Mouse (Mus musculus) CH12.LX (cell line): ENCODE measurements at regions not wholly inside any gene's neighbourhood (a gene's known extent, or its start where the extent isn't known, plus 50 kb on each side); places are given as distances from the start of the nearest gene placed in this dataset.

Experiments used
- DNase-seq: peaks from one replicate; pipeline ENCODE4 v3.0.0-alpha.2; 2013; ENCODE audit errors: extremely low read depth
- H3K27ac ChIP-seq: 2 replicates; pipeline ENCODE4 v1.5.1; 2012; ENCODE audit warnings: low read depth, mild to moderate bottlenecking, control low read depth, moderate library complexity; ENCODE audit not compliant: insufficient read depth
- H3K27me3 ChIP-seq: replicated peaks from 2 replicates; pipeline ENCODE3; 2012; ENCODE audit warnings: inconsistent platforms
- H3K36me3 ChIP-seq, 2 experiments: replicated peaks in 1 of 2; 2 replicates each; pipeline versions ENCODE3 to v1.6.1; 2012; ENCODE audit warnings: inconsistent platforms in 1 of 2, low read length in 1 of 2, mild to moderate bottlenecking in 1 of 2, mixed read lengths in 1 of 2, moderate library complexity in 1 of 2; ENCODE audit not compliant: control insufficient read depth in 1 of 2, insufficient read depth in 1 of 2
- H3K4me1 ChIP-seq, 2 experiments: 2 replicates each; pipeline ENCODE4 v1.6.1; 2012; ENCODE audit warnings: inconsistent platforms in 1 of 2, moderate library complexity in 1 of 2; ENCODE audit not compliant: insufficient read depth in 2 of 2, control insufficient read depth in 1 of 2
- H3K4me2 ChIP-seq: 2 replicates; pipeline ENCODE4 v1.6.1; 2012; ENCODE audit warnings: low read depth, mild to moderate bottlenecking, control low read depth; ENCODE audit not compliant: poor library complexity, insufficient read depth, severe bottlenecking
- H3K4me3 ChIP-seq, 3 experiments: fragments of 150-350 bp in 1 of 3; sonication (generic) in 1 of 3; replicated peaks in 1 of 3; 2 replicates each; pipeline versions ENCODE3 to v1.5.1; 2011 to 2012; ENCODE audit warnings: low read depth in 2 of 3, low read length in 2 of 3, mild to moderate bottlenecking in 2 of 3, moderate library complexity in 2 of 3, control low read depth in 1 of 3, improper control_type of control experiment in 1 of 3, inconsistent platforms in 1 of 3, mixed read lengths in 1 of 3; ENCODE audit not compliant: poor library complexity in 1 of 3
- H3K79me2 ChIP-seq: replicated peaks from 2 replicates; pipeline ENCODE4 v1.6.1; 2012; ENCODE audit warnings: mild to moderate bottlenecking, moderate library complexity; ENCODE audit not compliant: control insufficient read depth, poor library complexity, insufficient read depth, severe bottlenecking; ENCODE audit errors: extremely low read depth
- H3K9ac ChIP-seq: 2 replicates; pipeline ENCODE4 v1.6.1; 2012; ENCODE audit warnings: low read depth, mild to moderate bottlenecking, control low read depth, moderate library complexity; ENCODE audit not compliant: insufficient read depth
- H3K9me3 ChIP-seq: replicated peaks from 2 replicates; pipeline ENCODE3; 2012; ENCODE audit warnings: low read length, inconsistent platforms, mixed read lengths
- BHLHE40 ChIP-seq: IDR thresholded peaks from 2 replicates; pipeline ENCODE4 v1.6.1; 2011; ENCODE audit warnings: mild to moderate bottlenecking, low read depth, low read length, improper control_type of control experiment
- CHD2 ChIP-seq: IDR thresholded peaks from 2 replicates; pipeline ENCODE4 v1.6.1; 2011; ENCODE audit warnings: low read length, improper control_type of control experiment
- E2F4 ChIP-seq: IDR thresholded peaks from 2 replicates; pipeline ENCODE4 v1.6.1; 2011; ENCODE audit warnings: low read depth, low read length, improper control_type of control experiment; ENCODE audit not compliant: insufficient replicate concordance
- ELF1 ChIP-seq: IDR thresholded peaks from 2 replicates; pipeline ENCODE4 v1.6.1; 2014; ENCODE audit warnings: low read depth, mild to moderate bottlenecking, inconsistent platforms, low read length, improper control_type of control experiment
- EP300 ChIP-seq: IDR thresholded peaks from 2 replicates; pipeline ENCODE4 v1.6.1; 2011; ENCODE audit warnings: low read length, improper control_type of control experiment
- GABPA ChIP-seq: IDR thresholded peaks from 2 replicates; pipeline ENCODE4 v1.6.1; 2012; ENCODE audit warnings: low read depth, low read length, improper control_type of control experiment, inconsistent platforms; ENCODE audit not compliant: insufficient replicate concordance
- HCFC1 ChIP-seq: IDR thresholded peaks from 2 replicates; pipeline ENCODE4 v1.6.1; 2012; ENCODE audit warnings: low read depth, mild to moderate bottlenecking, inconsistent platforms, low read length, improper control_type of control experiment
- IRF4 ChIP-seq: IDR thresholded peaks from 2 replicates; pipeline ENCODE4 v1.6.1; 2014; ENCODE audit warnings: low read depth, mild to moderate bottlenecking, inconsistent platforms, low read length, improper control_type of control experiment
- KAT2A ChIP-seq: IDR thresholded peaks from 2 replicates; pipeline ENCODE4 v1.6.1; 2012; ENCODE audit warnings: low read length, improper control_type of control experiment, inconsistent platforms; ENCODE audit not compliant: insufficient replicate concordance
- MAFK ChIP-seq: IDR thresholded peaks from 2 replicates; pipeline ENCODE4 v1.6.1; 2011; ENCODE audit warnings: low read length, improper control_type of control experiment; ENCODE audit not compliant: insufficient replicate concordance
- MAX ChIP-seq: IDR thresholded peaks from 2 replicates; pipeline ENCODE4 v1.6.1; 2011; ENCODE audit warnings: low read length, improper control_type of control experiment
- MAZ ChIP-seq: IDR thresholded peaks from 2 replicates; pipeline ENCODE4 v1.6.1; 2012; ENCODE audit warnings: low read depth, mild to moderate bottlenecking, inconsistent platforms, low read length, improper control_type of control experiment, moderate library complexity
- MXI1 ChIP-seq: IDR thresholded peaks from 2 replicates; pipeline ENCODE4 v1.6.1; 2011; ENCODE audit warnings: mild to moderate bottlenecking, low read depth, low read length, improper control_type of control experiment
- MYC ChIP-seq: IDR thresholded peaks from 2 replicates; pipeline ENCODE4 v1.6.1; 2011; ENCODE audit warnings: low read depth, mild to moderate bottlenecking, improper control_type of control experiment, low read length
- NELFE ChIP-seq: IDR thresholded peaks from 2 replicates; pipeline ENCODE4 v1.6.1; 2011; ENCODE audit warnings: low read depth, low read length, improper control_type of control experiment
- PAX5 ChIP-seq: IDR thresholded peaks from 2 replicates; pipeline ENCODE4 v1.6.1; 2012; ENCODE audit warnings: low read length, inconsistent platforms, mixed read lengths
- POLR2A ChIP-seq: IDR thresholded peaks from 2 replicates; pipeline ENCODE4 v1.6.1; 2011; ENCODE audit warnings: low read depth, mild to moderate bottlenecking, improper control_type of control experiment, low read length
- POLR2AphosphoS2 ChIP-seq: IDR thresholded peaks from 2 replicates; pipeline ENCODE4 v1.6.1; 2011; ENCODE audit warnings: low read depth, low read length, improper control_type of control experiment
- SMC3 ChIP-seq: IDR thresholded peaks from 2 replicates; pipeline ENCODE4 v1.6.1; 2011; ENCODE audit warnings: low read depth, low read length, improper control_type of control experiment
- TBP ChIP-seq: conservative IDR thresholded peaks from 2 replicates; pipeline ENCODE4 v1.6.1; 2011; ENCODE audit warnings: low read depth, low read length, improper control_type of control experiment
- TCF12 ChIP-seq: IDR thresholded peaks from 2 replicates; pipeline ENCODE4 v1.6.1; 2014; ENCODE audit warnings: low read depth, mild to moderate bottlenecking, inconsistent platforms, low read length, improper control_type of control experiment
- UBTF ChIP-seq: IDR thresholded peaks from 2 replicates; pipeline ENCODE4 v1.6.1; 2012; ENCODE audit warnings: low read depth, mild to moderate bottlenecking, inconsistent platforms, low read length, improper control_type of control experiment, moderate library complexity
- USF1 ChIP-seq: IDR thresholded peaks from 2 replicates; pipeline ENCODE4 v1.6.1; 2014; ENCODE audit warnings: low read depth, mild to moderate bottlenecking, inconsistent platforms, low read length, improper control_type of control experiment
- USF2 ChIP-seq: conservative IDR thresholded peaks from 2 replicates; pipeline ENCODE4 v1.6.1; 2011; ENCODE audit warnings: low read depth, low read length, improper control_type of control experiment
- ZKSCAN1 ChIP-seq: IDR thresholded peaks from 2 replicates; pipeline ENCODE4 v1.6.1; 2012; ENCODE audit warnings: low read depth, inconsistent platforms, low read length, improper control_type of control experiment, borderline replicate concordance
- dilution Hi-C: fragments of 300-500 bp; cut with MboI; formaldehyde crosslinking; loops from 2 replicates; pipeline ENCODE4 v1.14.3; 2020; ENCODE audit warnings: low sequenced_read_pairs; ENCODE audit not compliant: extremely low pct_unique_long_range_greater_than_20kb, extremely low pct_ligation_motif_present
- in situ Hi-C: fragments of 300-500 bp; cut with MboI; formaldehyde crosslinking; loops from 3 replicates; pipeline ENCODE4 v1.14.3; 2019; ENCODE audit warnings: low sequenced_read_pairs, low pct_ligation_motif_present, low pct_unique_long_range_greater_than_20kb, mixed read lengths

DNA sequence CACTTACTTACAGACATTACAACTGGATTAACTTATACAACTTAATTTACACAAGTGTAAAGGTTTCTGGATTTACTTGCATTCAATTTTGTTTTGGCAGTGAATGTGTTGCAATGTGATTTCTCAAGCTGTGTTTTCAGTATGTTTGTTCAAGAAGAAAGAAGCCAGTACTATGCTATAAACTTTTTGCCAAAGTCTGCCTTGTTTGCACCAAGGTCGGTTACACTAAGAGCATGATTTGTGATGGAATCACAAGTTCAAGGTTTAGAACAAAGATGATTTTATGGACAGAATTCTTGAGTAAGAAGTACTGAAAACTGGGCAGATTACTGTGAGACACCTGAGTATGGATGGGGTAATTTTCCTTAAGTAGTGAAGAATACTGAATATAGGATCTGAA is 153.8 kb upstream of the Gm11232 start:
- H3K36me3 ChIP-seq = no peaks in the 10 kb centered on the region
- H3K4me1 ChIP-seq = no peaks in the 10 kb centered on the region
- peaks cover 6% of the 10 kb centered on the region for H3K9me3 ChIP-seq
- no peak overlapping the region for H3K27ac ChIP-seq
- H3K79me2 ChIP-seq = no peaks in the 10 kb centered on the region
- no peak for TF ChIP-seq MAZ
- no peak for TF ChIP-seq MXI1
- no peak for TF ChIP-seq POLR2A
- TF ChIP-seq NELFE = no peak
- TF ChIP-seq MAX = no peak
- no peak for TF ChIP-seq GABPA
- no peak for TF ChIP-seq MYC
- TF ChIP-seq PAX5 = no peak
- no peak for TF ChIP-seq POLR2AphosphoS2
- TF ChIP-seq USF2 = no peak
- TF ChIP-seq MAFK = no peak
- TF ChIP-seq ZKSCAN1 = no peak
- TF ChIP-seq TBP = no peak
- TF ChIP-seq BHLHE40 = no peak
- no peak for TF ChIP-seq UBTF
- no peak for TF ChIP-seq E2F4
- no peak for TF ChIP-seq EP300
- no peak for TF ChIP-seq TCF12
- no peak for DNase-seq
- in situ Hi-C loops = no loop called here
- H3K4me2 ChIP-seq = no peak overlapping the region
- H3K9ac ChIP-seq = no peak overlapping the region
- no peak overlapping the region for H3K4me3 ChIP-seq
- no peaks in the 10 kb centered on the region for H3K27me3 ChIP-seq
- dilution Hi-C loops = no loop called here

DNA sequence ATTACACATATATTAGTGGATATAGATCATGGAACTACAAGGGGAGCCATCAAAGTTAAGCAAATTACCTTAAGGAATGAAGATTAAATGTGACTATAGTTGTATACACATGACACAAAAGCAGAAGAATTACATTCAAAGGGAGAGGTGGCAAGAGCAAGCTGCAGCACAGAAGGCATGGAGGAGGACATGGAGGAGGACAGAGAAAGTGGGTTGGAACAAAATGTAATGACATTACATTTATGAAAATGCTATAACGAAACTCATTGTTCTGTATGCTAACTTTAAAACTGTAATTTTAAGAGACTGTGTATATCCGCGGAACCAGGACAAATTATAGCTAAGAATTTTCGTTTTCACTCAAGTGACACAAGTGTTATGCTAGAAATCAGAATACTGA is 117.9 kb upstream of the Gm11232 start:
- peaks cover 18% of the 10 kb centered on the region for H3K9me3 ChIP-seq
- no peaks in the 10 kb centered on the region for H3K4me1 ChIP-seq
- H3K4me3 ChIP-seq = no peak overlapping the region
- no peaks in the 10 kb centered on the region for H3K27me3 ChIP-seq
- no peaks in the 10 kb centered on the region for H3K36me3 ChIP-seq
- in situ Hi-C loops = no loop called here
- DNase-seq = no peak
- TF ChIP-seq BHLHE40 (no peak), TCF12 (no peak), HCFC1 (no peak), SMC3 (no peak), ELF1 (no peak), IRF4 (no peak), POLR2AphosphoS2 (no peak), USF1 (no peak), MAFK (no peak), MAZ (no peak), KAT2A (no peak), E2F4 (no peak), UBTF (no peak), CHD2 (no peak)
- dilution Hi-C loops = no loop called here
- no peak overlapping the region for H3K9ac ChIP-seq
- H3K27ac ChIP-seq = no peak overlapping the region
- H3K4me2 ChIP-seq = no peak overlapping the region
- no peaks in the 10 kb centered on the region for H3K79me2 ChIP-seq
